Mouse (Mus musculus) fibroblast of lung, adult 2 months (primary cell): ENCODE data around the gene Sez6l.

Source experiments
- DNase-seq: peaks from one replicate; pipeline ENCODE4 v3.0.0-alpha.2; 2011; ENCODE audit warnings: low read depth

Sez6l gene

DNA sequence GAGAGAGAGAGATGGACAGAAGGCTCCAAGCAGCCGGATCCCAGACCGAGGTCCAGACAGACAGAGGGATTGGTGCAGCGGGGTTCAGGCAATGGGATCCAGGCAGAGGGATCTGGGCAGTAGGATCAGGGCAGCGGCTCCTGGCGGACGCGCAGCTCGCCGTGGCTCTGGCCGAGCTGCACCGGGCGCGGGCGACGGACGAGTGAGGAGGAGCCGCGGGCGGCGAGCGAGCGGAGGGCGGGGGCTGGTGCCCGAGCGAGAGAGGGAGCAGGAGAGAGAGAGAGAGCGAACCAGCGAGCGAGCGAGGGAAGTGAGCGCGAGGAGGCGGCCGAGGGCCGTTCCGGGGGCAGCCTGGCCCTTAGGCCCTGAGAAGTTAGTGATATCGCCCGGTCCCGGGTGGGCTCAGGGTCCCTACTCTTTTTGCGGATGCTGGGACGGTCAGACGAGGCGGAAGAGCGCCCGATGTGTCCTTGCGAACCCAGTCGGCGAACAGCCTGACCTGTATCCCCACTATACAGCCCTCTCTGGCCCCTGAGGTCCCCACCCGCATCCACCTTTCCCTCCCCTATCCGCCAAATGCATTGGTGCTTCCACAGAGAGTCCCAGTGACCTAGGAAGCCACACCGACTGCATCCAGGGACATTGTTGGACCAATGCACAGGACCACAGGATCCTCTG lies at the start of gene Sez6l:
Gene Sez6l (minus strand): TSS at position 193 of the 678 bp plus-strand sequence.
- DNase-seq, result no peak

- no peak for DNase-seq
Measured at GRCm38 (mm10) chr5:112625555-112626160, 48.7 kb upstream of the Sez6l start.

GRCm38 (mm10) chr5:112622946-112623345 lies 46.0 kb upstream of the Sez6l start:
- DNase-seq, result no peak

DNA sequence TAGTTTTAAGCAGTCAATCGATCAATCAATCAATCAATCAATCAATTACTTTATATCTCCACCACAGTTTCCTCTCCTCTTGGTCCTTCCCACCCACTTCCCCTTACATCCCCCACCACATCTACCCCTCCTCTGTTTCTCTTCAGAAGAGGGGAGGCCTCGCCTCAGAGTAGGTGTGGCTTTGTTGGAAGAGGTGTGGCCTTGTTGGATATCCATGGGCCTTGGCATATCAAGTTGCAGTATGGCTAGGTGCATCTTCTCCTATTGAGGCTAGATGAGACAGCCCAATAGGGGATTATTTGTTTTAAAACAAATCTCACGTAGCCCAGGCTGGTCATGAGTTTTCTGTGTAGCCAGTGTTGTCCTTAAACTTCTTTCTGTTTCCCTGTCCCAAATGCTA lies 43.3 kb upstream of the Sez6l start:
- DNase-seq, result no peak

DNA sequence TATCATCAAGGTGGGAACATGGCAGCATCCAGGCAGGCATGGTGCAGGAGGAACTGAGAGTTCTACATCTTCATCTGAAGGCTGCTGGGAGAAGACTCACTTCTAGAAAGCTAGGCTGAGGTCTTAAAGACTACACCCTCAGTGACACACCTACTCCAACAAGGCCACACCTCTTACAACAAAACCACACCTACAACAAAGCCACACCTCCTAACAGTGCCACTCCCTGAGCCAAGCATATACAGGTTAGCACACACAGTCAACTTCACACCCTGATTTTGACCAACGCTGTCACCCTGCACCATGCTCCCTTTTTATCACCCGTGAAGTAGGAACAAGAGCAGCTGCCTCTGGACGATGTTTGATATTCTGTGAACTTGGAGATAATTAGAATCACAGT lies 42.4 kb upstream of the Sez6l start:
- DNase-seq, result no peak

DNA sequence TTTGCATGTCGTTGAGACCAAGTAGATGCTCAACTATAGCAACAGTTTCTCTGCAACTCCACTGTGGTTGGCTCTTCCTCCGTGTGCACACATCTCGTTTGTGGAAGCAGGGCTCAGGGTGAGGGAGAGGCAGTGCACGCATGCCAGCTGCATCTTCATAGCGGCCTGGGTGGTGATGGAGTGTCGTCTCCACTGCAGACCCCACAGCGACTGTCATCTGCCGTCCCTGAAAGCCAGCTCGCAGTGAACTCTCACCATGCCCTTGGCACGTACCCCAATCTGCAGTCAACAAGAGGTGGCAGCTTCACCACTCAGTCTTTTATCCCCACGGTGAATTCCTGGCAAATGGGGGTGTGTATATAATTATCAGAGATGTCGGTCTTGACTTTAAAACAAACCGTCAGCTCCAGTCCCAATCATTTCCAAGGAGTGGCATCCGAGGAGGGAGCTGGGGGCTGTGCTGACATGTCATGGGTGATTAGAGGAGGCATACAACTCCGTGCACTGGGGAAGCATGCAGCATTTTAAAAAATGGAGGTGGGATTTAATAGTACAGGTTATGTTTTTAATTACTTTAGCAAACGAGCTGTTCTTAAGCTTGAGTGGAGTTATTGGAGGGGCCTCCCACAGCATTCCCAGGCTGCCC lies 40.7 kb upstream of the Sez6l start:
- no peak for DNase-seq

DNA sequence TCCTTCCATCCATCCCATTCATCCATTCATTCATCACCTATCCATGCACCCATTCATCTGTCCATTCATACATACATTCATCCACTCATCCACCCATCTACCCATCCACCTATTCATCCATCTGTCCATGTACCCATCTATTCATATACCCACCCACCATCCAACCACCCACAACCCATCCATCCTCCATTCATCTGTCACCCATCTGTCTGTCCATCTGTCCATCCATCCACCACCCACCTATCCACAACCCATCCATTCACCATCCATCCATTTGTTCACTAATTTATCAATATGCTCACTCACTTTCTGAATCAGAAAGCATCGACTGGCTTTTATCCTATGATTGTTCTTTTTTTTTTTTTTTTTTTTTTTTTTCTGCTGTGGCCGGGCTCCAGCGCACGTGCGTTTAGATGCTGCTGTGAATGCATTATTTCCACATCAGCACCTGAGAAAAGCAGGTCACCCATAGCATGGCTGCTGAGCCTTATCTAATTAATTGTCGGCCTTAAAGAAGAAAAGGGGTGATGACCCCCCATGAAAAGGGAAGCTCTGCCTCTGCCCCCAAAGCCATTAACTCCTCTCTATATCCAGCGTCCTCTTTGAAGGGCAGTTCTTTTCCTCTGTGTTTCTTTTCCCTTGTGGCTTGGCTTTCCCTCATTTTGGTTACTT lies 39.1 kb upstream of the Sez6l start:
- no peak for DNase-seq

DNA sequence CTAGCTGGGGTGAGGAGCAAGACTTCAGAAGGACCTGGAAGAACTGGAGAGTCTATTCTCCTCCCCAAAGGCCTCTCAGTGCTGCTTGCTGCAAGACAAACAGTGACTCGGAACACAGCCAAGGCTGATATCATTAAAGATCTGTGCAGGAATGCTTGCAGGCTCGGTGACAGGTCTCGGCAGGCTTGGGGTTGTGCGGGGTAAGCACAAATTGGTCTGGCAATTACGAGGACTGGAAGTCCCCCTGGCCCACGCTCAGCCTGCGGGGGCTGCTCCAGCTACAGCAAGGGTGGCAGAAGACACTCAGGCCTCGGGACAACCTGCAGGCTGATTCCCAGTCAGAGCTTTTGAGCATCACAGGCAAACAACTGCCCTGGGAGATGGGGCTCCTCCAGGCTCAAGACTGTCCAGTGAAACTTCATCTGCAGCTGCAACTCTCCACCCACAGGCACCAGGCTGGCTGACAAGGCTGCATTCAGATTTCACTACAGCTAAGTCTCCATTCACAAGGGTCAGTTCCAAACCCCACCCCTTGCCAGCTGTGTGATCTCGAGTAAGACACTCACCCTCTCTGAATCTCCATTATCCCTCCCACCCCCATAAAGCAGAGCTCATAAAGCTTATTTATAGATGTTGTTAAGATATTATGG lies 31.0 kb upstream of the Sez6l start:
- no peak for DNase-seq

GRCm38 (mm10) chr5:112607119-112607518 lies 30.1 kb upstream of the Sez6l start:
- no peak for DNase-seq

DNA sequence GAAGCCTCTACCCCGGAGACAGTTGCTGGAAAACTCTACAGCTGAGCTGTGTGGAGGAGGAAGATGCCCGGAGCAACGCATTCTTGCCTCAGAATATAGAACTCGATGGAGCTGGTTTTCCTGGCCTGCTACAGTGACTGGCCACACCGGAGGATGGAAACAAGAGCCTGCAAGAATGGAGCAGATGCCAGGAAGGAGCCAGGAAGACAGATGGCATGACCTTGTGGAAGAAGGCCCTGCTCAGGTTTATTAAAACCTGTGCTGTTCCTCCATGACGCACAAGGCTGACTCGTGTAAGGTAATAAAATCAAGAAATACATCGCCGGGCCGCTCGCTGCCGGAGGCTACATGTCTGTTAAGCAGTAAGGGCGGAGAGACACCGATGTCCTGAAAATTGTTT lies 28.4 kb upstream of the Sez6l start:
- no peak for DNase-seq

DNA sequence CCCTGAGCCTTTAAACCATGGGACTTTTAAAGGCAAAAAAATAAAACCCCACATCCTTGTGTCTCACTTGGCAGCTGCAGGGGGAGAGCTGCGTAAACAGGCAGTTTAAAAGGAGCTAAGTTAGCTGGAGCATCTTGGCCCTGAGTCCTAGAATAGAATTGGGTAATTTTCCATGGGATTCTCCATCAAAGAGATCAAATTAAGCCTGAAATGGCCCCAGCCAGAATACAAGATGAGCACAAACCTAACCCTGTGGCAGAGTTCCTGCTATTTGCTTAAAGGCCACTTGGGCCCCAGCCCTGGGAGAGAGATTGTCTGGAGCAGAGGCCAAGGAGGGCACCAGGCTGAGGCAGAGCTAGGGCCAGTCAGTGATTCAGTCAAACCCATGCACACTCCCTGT lies 27.3 kb upstream of the Sez6l start:
- DNase-seq, result no peak

- no peak for DNase-seq
Measured at GRCm38 (mm10) chr5:112603594-112603993, 26.6 kb upstream of the Sez6l start.

GRCm38 (mm10) chr5:112600309-112600939 lies 23.4 kb upstream of the Sez6l start:
- no peak for DNase-seq

DNA sequence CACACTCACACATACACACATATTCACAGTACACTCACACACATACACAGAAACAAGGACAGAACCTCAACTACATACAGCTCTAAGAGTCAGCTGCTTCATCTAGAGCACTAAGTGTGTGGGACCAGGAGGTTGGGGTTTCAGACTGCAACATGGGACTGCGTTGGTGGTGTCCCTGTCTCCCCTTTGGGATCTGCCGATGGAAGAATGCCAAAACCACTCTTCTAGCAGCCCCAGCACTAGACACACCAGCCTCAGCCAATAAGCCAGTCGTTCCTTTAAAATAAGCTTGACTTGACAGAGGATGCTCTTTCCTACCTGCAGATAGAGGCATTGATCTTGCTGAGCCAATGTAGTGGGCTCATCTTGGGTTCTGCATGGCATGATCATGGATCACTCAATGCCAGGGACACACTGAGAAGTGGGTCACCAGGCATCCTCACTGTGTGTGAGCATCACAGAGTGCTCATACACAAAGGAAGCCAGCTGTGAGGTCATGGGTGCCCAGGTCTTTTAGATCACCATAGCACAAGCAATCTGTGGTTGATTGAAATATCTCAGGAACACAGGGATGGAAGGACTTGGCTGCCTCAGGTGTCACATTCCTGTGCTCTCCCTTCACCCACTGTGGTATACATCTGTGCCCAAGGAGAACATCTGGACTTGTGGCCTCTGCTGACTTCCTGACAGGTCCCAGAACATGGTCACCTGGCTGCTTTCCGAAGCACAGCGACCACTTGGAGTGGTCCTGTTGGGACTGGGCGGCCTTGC lies 22.7 kb upstream of the Sez6l start:
- no peak for DNase-seq

GRCm38 (mm10) chr5:112597876-112598275 lies 20.9 kb upstream of the Sez6l start:
- DNase-seq, result no peak

GRCm38 (mm10) chr5:112597307-112597706 lies 20.3 kb upstream of the Sez6l start:
- DNase-seq, result no peak

DNA sequence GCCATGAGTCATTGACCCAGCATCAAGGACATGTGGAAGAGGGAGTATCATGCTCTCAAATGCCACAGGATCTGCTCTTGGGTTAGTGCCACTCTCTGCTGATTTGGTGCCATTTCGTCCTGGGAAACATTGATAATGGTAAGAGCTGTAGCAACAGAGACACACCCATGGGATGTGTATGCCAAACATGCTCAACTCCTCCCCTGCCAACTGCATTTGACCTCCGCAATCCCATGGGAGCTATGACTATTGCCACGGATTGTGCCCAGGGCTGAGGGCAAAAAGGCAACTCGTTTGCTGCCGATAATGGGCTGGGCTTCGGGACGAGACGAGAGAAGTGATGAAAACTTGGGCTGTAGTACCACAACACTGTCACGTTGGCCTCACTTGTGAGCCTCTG lies 19.7 kb upstream of the Sez6l start:
- no peak for DNase-seq

- DNase-seq, result no peak
Measured at GRCm38 (mm10) chr5:112595701-112596632, 19.0 kb upstream of the Sez6l start.

DNA sequence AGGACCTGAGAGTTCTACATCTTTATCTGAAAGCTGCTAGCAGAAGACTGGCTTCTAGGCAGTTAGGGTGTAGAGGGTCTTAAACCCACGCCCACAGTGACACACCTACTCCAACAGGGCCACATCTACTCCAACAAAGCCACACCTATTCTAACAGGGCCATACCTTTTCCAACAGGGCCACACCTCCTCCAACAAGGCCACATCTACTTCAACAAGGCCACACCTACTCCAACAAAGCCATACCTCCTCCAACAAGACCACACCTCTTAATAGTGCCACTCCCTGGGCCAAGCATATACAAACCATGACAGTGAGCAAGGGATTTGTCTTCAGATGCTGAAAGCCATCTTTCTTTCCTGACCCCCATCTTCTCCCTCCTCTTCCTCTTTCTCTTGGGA lies 14.7 kb upstream of the Sez6l start:
- no peak for DNase-seq

- no peak for DNase-seq
Measured at GRCm38 (mm10) chr5:112586071-112586470, 9.1 kb upstream of the Sez6l start.
